Mouse (Mus musculus) liver, adult 2 months (tissue): Measurements from ENCODE around the gene Xbp1. TPM values are rescaled to one million over a fixed set of nuclear protein-coding genes. Genes with fewer than 3 reads are reported as not detected.
A peak's percentile ranks its signal among the peaks of the same experiment; 100 is the strongest.
"Not testable (repeated sequence)": the region's sequence is repeated elsewhere in the genome, so short reads cannot be mapped to it uniquely, and the experiment has no call there.

Experiments used
- DNase-seq: peaks from one replicate; pipeline ENCODE4 v3.0.0-alpha.2; 2011; ENCODE audit warnings: low read depth, low spot score; ENCODE audit errors: extremely low read depth
- H3K27ac ChIP-seq: fragments of 200-500 bp; replicated peaks from 2 replicates; pipeline ENCODE4 v1.5.1; 2012; ENCODE audit warnings: low read depth, mild to moderate bottlenecking, control low read depth, inconsistent platforms, low read length; ENCODE audit not compliant: insufficient read depth
- H3K27me3 ChIP-seq: fragments of 200-500 bp; 2 replicates; pipeline ENCODE4 v1.6.1; 2012; ENCODE audit warnings: mild to moderate bottlenecking, moderate library complexity, low read length, inconsistent platforms; ENCODE audit not compliant: control insufficient read depth, insufficient read depth
- H3K36me3 ChIP-seq: fragments of 200-500 bp; 2 replicates; pipeline ENCODE4 v1.6.1; 2012; ENCODE audit warnings: low read length, inconsistent platforms; ENCODE audit not compliant: control insufficient read depth, insufficient read depth
- H3K4me1 ChIP-seq: fragments of 200-500 bp; 2 replicates; pipeline ENCODE4 v1.6.1; 2011; ENCODE audit warnings: low read length; ENCODE audit not compliant: control insufficient read depth, insufficient read depth
- H3K4me3 ChIP-seq: fragments of 200-500 bp; 2 replicates; pipeline ENCODE4 v1.5.1; 2011; ENCODE audit warnings: low read depth, mild to moderate bottlenecking, control low read depth, low read length, moderate library complexity; ENCODE audit not compliant: insufficient read depth
- H3K79me2 ChIP-seq: fragments of 200-500 bp; 2 replicates; pipeline ENCODE4 v1.6.1; 2012; ENCODE audit warnings: inconsistent platforms, mild to moderate bottlenecking, low read length, moderate library complexity; ENCODE audit not compliant: control insufficient read depth, insufficient read depth
- H3K9ac ChIP-seq: fragments of 200-500 bp; 2 replicates; pipeline ENCODE4 v1.6.1; 2012; ENCODE audit warnings: low read depth, mild to moderate bottlenecking, control low read depth, inconsistent platforms, low read length
- CTCF ChIP-seq: fragments of 200-500 bp; IDR thresholded peaks from 2 replicates; pipeline ENCODE4 v1.5.1; 2011; ENCODE audit warnings: low read depth, low read length, control low read depth
- POLR2A ChIP-seq: fragments of 200-500 bp; IDR thresholded peaks from 2 replicates; pipeline ENCODE4 v1.6.1; 2011; ENCODE audit warnings: low read length, control low read depth; ENCODE audit not compliant: insufficient read depth; ENCODE audit errors: extremely low read depth
- WGBS: fragments of 180-500 bp; shearing (Covaris S2); methylation state at CpG from one replicate; pipeline ENCODE4 v1.1.7; 2018; 5-methylcytosine and 5-hydroxymethylcytosine counted together
- polyA plus RNA-seq: library from polyadenylated mRNA; depleted of rRNA; stranded (reverse); fragments of >200 nt; gene quantifications from 2 replicates; pipeline ENCODE4 v1.2.3, GENCODE M21; 2012
- total RNA-seq: library from RNA; depleted of rRNA; stranded (reverse); fragments of >200 nt; gene quantifications from 2 replicates; pipeline ENCODE4 v1.2.3, GENCODE M21; 2014

Gene Xbp1
- total and polyA plus RNA-seq, 2 experiments: 137 to 241 TPM

- Histone ChIP-seq H3K27ac (no peak overlapping the region), H3K79me2 (no peaks in the 10 kb centered on the region), H3K36me3 (peaks cover 74% of the 10 kb centered on the region), H3K4me3 (no peak overlapping the region), H3K27me3 (no peaks in the 10 kb centered on the region), H3K9ac (no peak overlapping the region), H3K4me1 (peaks cover 21% of the 10 kb centered on the region)
- WGBS: 70% methylated on average over 5 of the region's 5 CpGs
- TF ChIP-seq CTCF (no peak), POLR2A (no peak)
- DNase-seq: no peak
These were observed 7.5 kb downstream of the Xbp1 start for GRCm38 (mm10) chr11:5527865-5528523.

- Histone ChIP-seq H3K4me1 (peaks cover 15% of the 10 kb centered on the region), H3K9ac (no peak overlapping the region), H3K4me3 (no peak overlapping the region), H3K27ac (no peak overlapping the region), H3K27me3 (no peaks in the 10 kb centered on the region), H3K36me3 (peaks cover 68% of the 10 kb centered on the region), H3K79me2 (no peaks in the 10 kb centered on the region)
- DNase-seq: no peak
- WGBS: 47% methylated on average over 5 of the region's 5 CpGs
- TF ChIP-seq POLR2A (no peak), CTCF (no peak)
These were observed 8.4 kb downstream of the Xbp1 start for GRCm38 (mm10) chr11:5528841-5529240.

- 66% methylated on average over 5 of the region's 5 CpGs for WGBS
- Histone ChIP-seq H3K27ac (0 out of 2 replicates have a peak overlapping the region, but pooled peaks have one; percentile 13), H3K4me1 (peaks cover 4% of the 10 kb centered on the region)
These were observed 9.7 kb downstream of the Xbp1 start for GRCm38 (mm10) chr11:5530172-5530571.

GRCm38 (mm10) chr11:5530717-5531116 lies 10.3 kb downstream of the Xbp1 start:
- peak; percentile 12 for DNase-seq
- no peak overlapping the region for H3K4me3 ChIP-seq
- TF ChIP-seq CTCF: no peak
- TF ChIP-seq POLR2A: no peak
- no peak overlapping the region for H3K27ac ChIP-seq
- H3K36me3 ChIP-seq: peaks cover 63% of the 10 kb centered on the region
- H3K4me1 ChIP-seq: peaks cover 2% of the 10 kb centered on the region
- no peaks in the 10 kb centered on the region for H3K27me3 ChIP-seq
- H3K9ac ChIP-seq: no peak overlapping the region
- 69% methylated on average over 6 of the region's 6 CpGs for WGBS
- H3K79me2 ChIP-seq: no peaks in the 10 kb centered on the region

More at GRCm38 (mm10) chr11:5530172-5530571, 9.7 kb downstream of the Xbp1 start:
- Histone ChIP-seq H3K27me3 (no peaks in the 10 kb centered on the region), H3K36me3 (peaks cover 68% of the 10 kb centered on the region), H3K79me2 (no peaks in the 10 kb centered on the region), H3K4me3 (no peak overlapping the region), H3K9ac (no peak overlapping the region)
- TF ChIP-seq CTCF (no peak), POLR2A (no peak)
- DNase-seq: no peak

- H3K4me3 ChIP-seq: no peak overlapping the region
- 39% methylated on average over 5 of the region's 5 CpGs for WGBS
- peak overlapping the region; percentile 26 for H3K9ac ChIP-seq
- no peaks in the 10 kb centered on the region for H3K27me3 ChIP-seq
- peak overlapping the region; percentile 1; the same call in 1 of the 2 replicates for H3K27ac ChIP-seq
- peaks cover 2% of the 10 kb centered on the region for H3K4me1 ChIP-seq
- TF ChIP-seq CTCF: peak; percentile 88
- no peak for TF ChIP-seq POLR2A
- DNase-seq: peak; percentile 91
- 0 out of 2 replicates have a peak, but pooled peaks cover 1% of the 10 kb centered on the region for H3K79me2 ChIP-seq
- peaks cover 61% of the 10 kb centered on the region for H3K36me3 ChIP-seq
These were observed 12.6 kb downstream of the Xbp1 start for GRCm38 (mm10) chr11:5533108-5533507.

- H3K4me1 ChIP-seq: peaks cover 15% of the 10 kb centered on the region
- DNase-seq, H3K9ac ChIP-seq, H3K27ac ChIP-seq, H3K4me3 ChIP-seq, H3K27me3 ChIP-seq: not testable (repeated sequence)
- H3K36me3 ChIP-seq: peaks cover 34% of the 10 kb centered on the region
- H3K79me2 ChIP-seq: peaks cover 27% of the 10 kb centered on the region
- WGBS: 89% methylated on average over 4 of the region's 4 CpGs
These were observed 17.0 kb downstream of the Xbp1 start for GRCm38 (mm10) chr11:5537454-5537853.
